Mouse (Mus musculus): ENCODE measurements around the gene Plcd1.

Plcd1 gene

DNA sequence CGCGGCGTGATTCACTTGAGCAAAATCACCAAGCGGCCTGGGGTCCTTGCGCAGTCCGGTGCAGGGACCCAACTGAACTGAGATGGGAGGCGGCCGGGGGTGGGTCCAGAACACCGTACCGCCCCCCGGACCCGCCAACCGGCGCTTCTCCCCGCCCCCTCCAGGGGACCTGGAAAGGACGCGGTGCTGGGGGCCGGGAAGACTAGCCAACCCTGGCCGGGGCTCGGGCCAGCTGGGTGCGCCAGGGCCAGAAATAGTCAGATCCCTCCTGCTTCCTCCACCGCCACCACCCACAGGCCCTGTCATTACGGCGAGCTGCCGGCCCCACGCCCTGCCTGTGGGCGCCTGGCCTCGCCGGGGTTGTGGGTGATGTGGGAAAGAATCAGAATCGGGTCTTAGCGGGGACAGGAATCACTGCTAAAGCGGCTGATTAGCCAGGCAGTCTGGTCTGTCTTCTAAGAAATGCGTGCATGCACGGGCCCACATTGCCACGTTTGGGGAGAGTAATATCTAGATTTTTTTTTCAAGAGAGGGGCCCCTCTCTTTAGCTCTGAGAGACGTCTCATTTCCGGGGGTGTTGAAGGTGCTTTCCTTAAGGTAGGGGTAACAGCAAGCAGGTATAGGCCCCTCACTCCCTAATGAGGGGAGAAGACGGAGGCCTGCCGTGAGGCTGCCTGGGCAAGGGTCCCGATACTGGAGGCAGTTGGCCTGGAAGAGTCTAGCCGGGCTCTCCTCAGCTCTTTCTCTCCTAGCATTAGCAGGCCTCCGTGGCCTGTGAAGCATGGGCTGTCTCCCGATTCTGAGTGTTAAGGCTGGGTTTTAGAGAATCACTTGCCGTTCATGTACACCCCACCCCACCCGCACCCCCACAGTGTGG, at the start of gene Plcd1:
Gene Plcd1 (minus strand): TSS at position 84 of the 877 bp plus-strand sequence.
- DNase-seq (ENCODE audit: low spot score) = peak; percentile 53

DNA sequence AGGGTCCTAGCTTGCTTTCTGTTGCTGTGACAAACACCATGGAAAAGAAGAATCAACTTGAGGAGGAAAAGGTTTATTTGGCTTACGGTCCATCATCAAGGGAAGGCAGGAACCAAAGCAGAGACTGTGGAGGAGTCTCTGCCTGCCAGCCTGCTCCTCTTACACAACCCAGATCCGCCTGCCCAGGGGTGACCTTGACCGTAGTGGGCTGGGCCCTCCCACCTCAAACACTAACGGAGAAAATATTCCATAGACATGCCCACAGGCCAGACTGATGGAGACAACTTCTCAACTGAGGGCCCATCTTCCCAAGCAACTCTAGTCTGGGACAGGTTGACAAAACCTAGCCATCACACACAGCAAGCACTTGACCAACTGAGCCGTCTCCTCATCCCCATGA, 48.8 kb upstream of the Plcd1 start:
- DNase-seq (ENCODE audit: low spot score) = no peak

DNA sequence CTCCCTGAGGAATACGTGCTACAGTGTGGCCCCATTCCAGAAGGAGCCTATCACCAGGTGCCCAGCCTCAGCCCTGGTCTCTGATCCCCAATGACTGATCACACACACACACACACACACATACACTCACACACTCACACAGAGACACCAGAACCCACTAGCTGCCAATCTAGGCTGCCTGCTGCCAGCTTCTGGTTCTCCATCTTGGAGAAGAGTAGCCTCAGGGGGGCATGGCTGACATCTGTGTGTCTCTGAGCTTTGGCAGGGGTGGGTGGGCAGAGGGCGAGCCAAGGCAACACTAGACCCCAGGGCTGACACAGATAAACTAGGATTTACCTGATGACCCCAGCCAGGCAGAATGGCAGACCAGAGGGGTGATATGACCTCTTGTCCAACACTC, 45.5 kb upstream of the Plcd1 start:
- DNase-seq (ENCODE audit: low spot score) = no peak

DNA sequence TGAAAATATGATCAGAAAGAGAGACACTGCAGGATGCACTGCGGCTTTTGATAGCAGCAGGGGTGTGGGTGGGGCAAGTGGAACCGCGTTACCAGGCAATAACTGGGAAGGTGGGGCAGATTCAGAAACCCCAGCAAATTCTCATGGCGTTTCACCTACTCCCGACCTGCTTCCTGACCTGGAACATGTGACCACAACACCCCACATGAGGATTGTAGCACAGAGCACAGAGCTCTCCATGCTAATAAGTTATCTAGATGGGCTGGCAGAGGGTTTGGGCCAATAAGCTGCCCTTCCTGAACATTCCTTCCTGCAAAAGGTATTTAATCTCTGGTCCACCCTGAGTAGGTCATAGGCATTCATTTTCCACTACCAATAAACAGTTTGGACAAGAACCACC, 37.4 kb upstream of the Plcd1 start:
- no peak for DNase-seq (ENCODE audit: low spot score)

DNA sequence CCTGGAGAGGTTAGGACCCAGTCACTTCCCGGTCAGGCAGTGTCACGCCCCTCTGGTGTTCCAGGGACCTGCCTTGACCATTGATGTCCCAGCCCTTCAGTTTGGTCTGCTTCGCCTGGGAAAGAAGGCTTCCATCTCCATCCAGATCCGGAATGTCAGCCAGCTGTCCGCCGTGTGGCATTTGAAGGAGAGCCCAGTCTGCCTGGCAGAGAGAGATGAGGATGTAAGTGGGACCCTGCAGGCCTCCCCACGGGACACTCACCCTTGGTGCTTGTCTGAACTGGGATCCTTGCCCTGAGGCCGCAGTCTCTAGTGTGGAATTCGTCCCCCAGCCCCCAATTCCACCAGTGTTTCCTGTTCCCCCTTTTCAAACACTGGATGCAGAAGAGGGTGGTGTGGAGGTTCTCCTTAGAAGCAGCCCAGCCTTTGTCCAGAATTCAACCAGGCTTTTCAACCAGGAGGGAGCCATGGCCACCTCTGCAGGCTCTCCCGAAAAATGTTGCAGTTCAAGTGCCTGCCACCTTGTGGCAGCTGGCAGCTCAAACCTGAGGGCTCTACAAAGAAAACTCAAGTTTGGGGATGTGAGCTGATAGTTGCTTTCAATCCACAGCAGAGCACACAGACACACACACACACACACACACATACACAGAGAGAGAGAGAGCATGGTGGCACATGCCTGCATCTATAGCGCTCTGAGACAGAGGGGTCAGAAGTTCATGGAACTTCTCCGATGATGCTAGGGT, 35.3 kb upstream of the Plcd1 start:
- DNase-seq (ENCODE audit: low spot score) = no peak

DNA sequence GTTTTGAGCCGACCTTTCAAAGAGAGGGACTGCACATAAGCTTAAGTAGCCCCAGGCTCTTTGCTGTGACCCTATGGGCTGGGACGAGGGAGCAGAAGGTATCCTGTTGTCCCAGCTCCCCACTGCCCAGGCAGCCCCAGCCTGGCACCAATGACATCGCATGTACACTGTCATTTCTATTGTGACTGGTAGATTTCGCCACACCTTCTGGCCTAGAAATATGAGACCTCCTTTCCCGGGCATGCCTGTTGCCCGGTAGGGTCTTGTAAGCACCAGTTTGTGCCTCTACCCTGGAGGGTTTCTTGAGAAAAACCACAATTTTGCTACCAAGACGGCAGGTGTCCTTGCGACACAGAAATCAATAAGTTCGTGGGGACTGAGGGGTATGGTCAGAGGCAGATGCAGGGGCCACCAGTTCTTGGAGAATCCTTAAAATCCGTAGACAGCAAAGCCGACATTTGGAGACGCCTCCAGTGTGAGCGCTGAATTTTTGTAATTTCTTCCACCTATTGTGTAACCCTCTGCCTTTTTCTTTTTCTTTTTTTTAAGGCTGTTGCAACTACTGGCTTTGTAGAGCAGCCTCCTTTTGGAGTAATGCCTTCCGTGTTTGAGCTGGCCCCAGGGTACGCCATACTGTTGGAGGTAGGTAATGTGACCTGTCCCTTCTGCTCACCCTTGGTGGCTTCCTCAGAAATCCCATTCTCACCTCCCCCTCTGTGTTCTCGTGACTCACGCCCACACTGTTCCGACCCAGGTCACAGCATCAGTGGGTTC, 29.5 kb upstream of the Plcd1 start:
- peak; percentile 35 for DNase-seq (ENCODE audit: low spot score)

DNA sequence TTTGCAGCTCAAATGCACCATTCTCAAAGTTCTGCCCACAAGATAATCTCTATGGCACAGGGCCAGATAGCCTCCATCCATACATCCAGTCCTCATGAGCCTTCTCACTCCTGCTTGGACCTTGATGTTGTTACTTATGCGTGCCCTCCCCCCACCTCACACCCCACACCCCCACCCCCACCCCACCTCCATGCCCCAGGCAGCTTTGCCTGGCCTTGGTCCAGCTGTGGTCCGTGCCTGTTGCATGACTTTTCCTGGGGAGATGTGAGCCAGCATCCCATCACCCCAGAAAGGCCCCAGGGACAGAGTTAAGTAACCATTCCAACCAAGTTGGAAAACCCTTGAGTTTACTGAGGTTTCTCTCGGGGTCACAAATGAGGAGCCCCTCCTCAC, 26.9 kb upstream of the Plcd1 start:
- DNase-seq (ENCODE audit: low spot score) = no peak

DNA sequence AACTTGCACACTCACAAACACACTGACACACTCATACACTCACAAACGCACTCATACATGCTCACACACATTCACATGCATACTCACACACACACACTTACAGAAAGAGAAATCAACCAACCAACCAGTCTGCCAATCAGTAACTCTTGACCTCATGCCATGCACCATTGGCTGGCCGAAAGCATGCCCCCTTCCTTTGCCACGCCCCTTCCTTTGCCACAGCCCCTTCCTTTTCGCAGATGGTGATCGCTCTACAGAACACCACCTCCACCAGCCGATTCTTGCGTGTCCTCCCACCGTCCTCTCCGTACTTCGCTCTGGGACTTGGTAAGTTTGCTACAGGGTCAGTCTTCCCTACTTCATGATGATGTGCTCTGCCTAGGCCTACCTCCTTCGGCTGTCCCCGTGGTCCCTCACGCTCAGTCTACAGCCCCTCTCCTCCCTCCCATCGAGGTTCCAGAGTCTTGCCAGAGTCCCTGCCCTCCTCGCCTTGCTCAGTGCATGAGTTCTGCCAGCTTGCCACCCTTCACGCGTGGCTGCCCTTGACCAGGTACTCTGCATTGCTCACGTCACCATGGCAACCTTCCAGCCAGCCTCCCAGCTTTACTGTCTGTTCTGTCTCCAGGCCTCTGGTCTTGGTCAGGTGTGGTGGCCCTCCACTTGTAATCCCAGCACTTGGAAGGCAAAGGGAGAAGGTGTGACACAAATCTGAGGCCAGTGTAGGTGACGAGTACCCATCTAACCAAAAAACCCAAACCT, 26.3 kb upstream of the Plcd1 start:
- no peak for DNase-seq (ENCODE audit: low spot score)

DNA sequence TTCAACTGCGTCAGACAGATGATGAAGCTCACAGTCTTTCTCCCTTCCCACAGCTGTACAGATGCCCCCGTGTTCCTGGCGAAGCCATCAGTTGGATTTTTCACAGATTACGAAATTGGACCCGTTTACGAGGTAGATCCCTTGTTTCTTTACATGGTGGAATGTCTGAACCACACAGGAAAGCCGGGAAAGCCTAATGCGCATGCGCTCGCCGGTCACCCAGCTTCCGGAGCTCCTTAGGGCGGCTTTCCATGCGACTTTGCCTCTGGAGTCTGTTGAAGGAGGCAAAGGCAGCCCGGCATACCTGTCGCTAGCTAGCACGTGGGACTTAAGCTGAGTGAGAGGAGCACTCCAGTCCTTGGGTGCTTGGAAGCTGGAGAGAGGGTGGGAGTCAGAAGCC, 21.6 kb upstream of the Plcd1 start:
- DNase-seq (ENCODE audit: low spot score) = no peak

DNA sequence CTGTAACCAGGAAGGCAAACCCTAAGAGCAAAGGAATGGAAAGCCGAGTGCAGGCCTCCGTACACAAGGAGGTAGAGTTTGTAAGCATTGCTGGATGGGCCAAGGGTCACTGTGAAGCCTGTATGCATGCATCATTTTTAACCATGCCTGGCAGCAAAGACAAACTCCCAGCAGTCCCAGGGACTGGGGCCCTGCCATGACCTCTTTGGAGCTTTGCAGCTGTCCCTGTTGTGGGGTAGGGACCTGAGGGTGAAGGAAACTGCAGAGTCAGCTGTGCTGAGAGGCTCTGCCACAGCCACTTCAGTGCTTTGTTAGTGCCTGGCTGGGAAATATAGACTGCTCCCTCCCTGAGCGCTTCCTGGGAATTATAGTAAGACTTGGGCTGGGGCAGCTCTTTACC, 17.3 kb upstream of the Plcd1 start:
- peak; percentile 76 for DNase-seq (ENCODE audit: low spot score)

DNA sequence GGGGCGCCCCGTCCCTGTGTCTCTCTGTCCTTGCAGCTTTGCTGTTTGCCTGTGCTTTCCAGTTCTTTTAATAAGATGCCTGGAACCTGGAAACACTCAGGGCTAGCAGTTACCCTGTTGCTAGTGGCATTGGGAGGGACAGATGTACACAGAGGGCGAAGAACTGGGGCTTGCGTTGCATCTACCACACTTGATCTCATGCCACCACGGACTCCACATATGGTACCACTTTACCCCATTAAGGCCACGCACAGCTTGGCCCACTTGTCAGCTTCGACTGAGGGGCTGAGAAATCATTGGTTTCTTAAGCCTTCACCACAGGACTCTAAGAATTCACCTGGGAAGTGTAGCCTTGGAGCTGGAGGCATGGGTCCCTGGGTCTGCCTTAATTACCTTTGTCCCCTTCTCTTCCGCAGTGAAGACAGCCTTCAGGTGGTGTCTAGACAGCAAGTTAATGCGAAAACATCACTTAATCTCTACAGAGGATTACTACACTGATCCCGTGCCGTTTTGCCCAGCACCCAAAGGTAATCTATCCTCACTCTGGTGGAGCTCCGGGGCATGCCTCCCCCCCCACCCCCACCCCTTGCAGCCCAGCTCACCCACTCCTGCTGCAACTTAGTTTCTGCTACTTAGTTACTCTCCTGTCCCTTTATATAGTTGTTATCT, 16.5 kb upstream of the Plcd1 start:
- no peak for DNase-seq (ENCODE audit: low spot score)

DNA sequence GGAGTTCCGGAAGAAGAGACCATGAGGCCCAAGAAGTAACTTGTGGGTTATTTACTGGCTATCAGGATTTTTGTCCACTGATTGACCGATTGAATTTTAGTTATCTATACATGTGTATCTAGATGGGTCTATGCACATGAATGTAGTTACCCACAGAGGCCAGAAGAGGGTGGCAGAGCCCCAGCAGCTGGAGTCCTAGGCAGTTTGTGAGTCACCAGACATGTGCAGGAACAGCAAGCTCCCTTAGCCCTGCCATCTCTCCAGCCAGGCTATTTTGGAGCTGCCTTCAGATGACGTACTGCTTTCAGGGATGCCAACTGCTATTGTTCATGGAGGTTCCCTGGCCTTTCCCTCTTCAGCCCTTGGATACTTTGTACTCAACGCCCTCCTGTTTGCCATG, 14.3 kb upstream of the Plcd1 start:
- peak; percentile 77 for DNase-seq (ENCODE audit: low spot score)

DNA sequence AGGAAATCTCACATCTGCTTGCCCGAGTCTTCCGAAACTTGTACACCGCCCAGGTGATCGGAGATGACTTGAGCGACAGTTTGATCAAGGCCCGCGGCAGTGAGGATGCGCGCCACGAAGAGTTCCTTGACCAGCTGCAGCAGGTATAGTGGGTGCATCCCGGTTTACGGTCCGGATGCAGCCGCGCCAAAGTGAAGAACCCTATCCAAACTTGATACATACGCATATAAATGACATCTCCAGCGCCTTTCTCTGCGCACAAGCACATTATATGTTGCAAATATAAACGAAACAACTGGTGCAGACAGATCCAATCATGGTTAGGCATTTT, 9.4 kb upstream of the Plcd1 start:
- no peak for DNase-seq (ENCODE audit: low spot score)

DNA sequence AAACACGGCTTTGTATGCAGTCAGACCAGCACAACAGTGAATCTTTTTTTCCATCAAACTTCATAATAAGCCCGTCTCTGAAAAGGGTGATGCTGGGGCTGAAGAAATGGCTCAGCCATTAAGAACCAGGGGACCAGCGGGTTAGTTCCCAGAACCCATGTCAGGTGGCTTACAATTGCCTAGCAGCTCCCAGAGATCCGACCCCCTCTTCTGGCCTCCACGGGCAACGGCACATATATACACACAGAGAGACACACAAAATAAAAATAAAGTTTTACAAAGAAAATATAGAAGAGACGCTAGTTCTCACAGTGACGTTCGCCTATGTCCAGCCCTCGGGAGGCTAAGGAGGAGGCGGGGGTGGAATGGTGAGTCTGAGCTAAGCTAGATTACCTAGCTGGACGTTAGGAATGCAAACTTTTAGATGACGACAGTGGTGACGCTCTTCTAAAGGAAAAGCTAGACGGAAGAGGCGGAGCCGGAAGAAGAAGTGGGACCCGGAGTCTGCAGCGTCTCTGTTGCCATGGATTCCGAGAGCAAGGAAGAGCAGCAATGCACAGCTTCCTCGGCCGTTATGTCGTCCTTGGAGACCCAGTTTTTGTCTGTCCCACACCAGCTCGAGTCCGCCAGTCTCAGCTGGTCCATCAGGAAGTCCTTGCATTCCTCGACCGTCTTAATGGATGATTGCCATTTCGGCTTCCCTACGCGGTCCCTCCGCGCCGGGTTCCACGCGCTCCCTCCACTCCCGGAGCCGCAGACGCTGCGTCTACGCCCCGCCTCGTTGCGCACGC, 8.9 kb upstream of the Plcd1 start, which contains the start of gene Dlec1:
Gene Dlec1 (plus strand): TSS at position 487 of the 791 bp plus-strand sequence.
- peak; percentile 88 for DNase-seq (ENCODE audit: low spot score)

DNA sequence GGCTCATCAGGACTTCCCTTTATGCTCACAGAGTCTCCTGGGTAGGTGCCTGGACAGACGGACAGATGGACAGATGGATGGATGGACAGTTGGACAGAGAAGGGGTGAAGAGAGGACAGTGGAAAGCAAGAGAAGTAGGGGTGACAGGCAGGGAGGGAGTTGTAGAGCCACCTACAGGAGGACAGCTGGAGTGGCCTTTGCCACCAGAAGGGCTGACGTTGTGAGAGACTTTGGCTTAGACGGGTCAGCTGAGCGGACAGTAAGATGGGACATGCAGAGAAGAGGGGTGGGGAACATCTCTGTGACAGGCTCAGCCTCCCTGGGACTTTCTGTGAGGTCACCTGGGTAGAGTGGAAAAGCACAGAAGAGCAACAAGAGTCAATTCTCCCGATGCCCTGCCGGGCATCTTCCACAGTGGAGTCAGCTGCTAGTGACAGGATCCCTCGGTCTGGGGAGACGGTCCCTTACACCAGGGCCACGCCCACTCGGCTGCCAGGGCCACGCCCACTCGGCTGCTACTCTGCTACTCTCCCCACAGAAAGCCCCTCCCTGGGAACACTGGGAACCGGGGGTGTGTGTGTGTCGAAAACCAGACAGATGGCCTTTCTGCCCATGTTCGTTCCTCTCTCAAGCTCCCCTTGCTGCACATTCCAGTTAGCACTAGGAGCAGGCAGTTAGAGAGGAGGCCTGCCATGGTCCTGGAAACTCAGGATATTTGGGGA, 7.0 kb upstream of the Plcd1 start:
- DNase-seq (ENCODE audit: low spot score) = no peak

DNA sequence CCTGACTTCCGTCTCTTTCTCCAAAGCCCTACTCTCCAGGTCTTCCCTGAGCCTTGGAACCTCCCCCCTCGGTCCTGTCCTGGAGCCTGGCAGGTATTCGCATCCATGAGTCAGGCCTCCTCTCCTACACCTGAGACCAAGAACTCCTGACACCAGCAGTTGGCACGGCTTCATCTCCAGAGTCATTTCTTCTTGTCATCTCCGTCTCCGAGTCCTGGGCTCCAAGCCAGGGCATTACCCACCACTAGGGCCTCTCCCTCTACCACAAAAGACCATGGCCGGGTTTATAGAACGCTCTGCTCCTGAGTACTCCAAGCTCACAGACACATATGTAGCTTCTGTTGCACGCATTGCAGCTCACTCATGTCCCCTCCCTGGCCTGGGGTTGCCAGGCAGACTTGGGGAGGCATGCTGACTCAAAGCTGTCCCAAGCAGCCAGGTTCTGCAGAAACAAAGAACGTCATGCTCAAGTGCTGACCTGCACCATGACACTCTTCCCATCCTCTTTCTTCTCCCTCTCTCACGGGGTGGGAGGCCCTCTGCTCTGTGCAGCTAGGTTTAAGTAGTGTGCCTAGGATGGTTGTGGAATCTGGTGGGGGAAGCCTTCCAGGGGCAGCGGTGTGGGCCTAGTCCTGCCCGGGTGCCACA, 1.3 kb upstream of the Plcd1 start:
- no peak for DNase-seq (ENCODE audit: low spot score)

DNA sequence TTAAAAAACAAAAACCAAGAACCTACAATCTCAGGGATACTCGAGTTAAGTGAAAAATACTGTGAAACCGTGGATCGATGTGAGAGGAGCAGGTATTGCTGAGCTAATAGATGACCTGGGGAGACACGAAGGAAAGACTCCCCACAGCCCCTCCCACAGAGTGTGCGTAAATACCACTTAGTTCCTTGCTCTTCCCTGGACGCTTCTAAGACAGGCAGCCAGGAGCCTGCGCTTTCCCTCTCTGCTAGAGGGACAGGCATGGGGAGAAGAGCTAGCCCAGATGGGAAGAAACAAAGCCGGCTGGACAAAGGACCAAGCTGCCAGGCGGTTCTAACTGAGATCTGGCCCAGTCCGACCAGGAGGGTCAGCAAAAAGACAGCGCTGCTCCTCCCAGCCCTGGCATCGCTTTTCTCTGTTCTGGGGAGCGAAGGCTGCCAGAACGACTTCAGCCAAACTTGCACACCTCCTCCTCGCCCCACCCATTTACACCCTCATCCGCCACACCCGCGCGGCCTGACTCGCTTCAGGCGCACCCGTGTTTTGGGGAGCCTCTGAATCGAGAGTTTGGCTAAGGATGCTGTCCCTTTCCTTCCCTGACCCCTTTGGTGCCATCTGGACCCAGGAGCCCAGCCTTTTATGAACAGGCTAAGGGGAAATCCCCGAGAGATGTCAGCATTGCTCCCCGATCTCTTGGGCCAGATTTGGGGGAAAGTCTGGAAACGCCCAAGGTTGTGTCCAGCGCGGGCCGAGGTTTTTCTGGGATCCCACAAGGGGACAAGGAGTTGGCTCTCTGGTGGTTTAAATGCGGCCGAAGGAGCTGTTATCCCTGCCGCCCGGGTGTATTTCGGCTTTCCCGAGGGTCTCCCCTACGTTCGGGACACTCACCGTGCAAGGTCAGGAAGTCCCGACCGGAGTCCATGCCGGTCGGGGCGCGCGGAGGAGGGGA, 556 bp downstream of the Plcd1 start:
- DNase-seq (ENCODE audit: low spot score) = peak; percentile 39
